Mouse (Mus musculus) ovary, postnatal 10 days (tissue): ENCODE measurements around the gene Rab39b.
A peak's percentile ranks its signal among the peaks of the same experiment; 100 is the strongest.

Source experiments
- DNase-seq: peaks from one replicate; pipeline ENCODE4 v3.0.0; 2022; ENCODE audit warnings: low spot score

Rab39b gene

DNA sequence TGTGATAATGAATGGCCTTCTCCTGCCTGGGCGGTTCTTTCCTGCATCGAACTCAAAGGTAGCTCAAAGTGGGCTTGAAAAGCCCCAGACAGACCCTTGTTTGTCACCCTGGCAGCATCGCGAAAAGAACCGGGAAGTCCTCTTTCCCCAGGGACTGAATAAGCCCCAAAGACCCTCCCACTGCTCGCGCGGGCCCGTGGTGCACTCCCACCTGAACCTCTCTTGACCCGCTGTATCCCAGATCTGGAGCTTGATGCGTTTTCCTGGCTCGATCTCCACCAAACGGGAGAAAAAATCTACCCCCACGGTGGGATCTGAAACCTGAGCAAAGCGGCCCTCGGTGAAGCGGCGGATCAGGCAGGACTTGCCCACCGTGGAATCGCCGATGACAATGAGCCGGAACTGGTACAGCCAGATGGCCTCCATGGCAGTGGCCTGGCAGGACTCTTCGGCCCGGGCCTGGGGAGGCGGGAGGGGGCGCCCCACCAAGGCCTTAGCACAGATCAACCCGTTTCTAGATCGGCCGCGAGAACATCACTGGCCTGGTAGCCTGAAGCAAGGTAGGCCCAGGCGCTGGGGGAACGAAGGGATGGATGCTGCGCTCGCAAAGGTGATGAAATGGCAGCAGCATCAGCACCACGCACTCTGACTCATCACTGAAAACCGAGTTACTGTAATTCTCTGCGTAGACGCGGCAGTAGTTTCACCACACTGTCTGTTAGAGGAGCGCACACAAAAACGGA, at the start of gene Rab39b:
Gene Rab39b, minus strand, starts transcription at position 650 of the 743 bp plus-strand sequence.
- DNase-seq, result peak; percentile 2

DNA sequence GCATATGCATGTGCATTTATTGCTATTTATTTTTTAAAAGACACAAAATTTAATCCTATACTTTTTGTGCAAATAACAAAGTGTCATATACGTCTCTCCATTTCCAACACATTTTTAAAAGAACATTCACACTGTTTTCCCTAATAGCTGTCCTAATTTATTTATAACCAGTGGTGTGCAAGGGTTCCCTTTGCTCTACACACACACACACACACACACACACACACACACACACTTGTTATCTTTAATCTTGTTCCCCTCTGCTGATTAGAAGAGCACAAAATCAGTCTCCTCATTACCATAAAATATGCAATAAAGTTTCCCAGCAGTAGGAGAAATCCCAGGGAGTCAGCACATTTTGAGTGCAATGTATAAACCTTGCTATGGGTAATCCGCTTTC, 508 bp upstream of the Rab39b start:
- DNase-seq, result no peak
